Mouse (Mus musculus): Measurements from ENCODE around the gene Gfm2. TPM values are rescaled to one million over a fixed set of nuclear protein-coding genes. Genes with fewer than 3 reads are reported as not detected.
"Not testable (repeated sequence)": the region's sequence is repeated elsewhere in the genome, so short reads cannot be mapped to it uniquely, and the experiment has no call there.

The Gfm2 gene
- total and polyA plus RNA-seq, 2 experiments from 2014 or later: 23.5 to 24.0 TPM

DNA sequence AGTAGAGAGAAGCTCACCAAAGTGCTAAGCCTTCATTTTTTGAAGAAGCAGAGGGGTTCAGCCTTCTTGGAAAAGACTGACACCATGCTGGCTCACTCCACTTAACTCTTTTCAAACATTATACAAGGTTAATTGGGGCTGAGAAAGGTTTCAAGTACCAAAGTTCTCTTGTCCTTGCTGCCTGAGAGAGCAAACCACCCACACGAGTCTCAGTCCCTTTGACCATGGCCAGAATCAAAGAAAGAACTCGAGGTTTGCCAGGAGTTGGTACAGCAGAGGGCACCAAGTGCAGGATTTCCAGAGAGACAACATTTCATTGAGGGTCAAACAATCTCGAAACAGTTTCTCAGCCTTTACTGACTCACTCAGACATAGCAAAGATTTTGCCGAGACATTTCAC is 28.7 kb upstream of the Gfm2 start:
- Histone ChIP-seq H3K36me3 (replicated peaks; ENCODE audit: control insufficient read depth, insufficient read depth, low read length) (no peaks in the 10 kb centered on the region), H3K4me1 (ENCODE audit: control insufficient read depth, insufficient read depth) (no peaks in the 10 kb centered on the region), H3K4me2 (ENCODE audit: low read depth, low read length) (no peak overlapping the region), H3K9ac (replicated peaks; ENCODE audit: low read depth, low read length) (no peak overlapping the region), H3K9me3 (replicated peaks; ENCODE audit: control insufficient read depth, low read length) (no peaks in the 10 kb centered on the region), H3K4me3 (ENCODE audit: low read depth, low read length) (no peak overlapping the region), H3K27me3 (ENCODE audit: control insufficient read depth, insufficient read depth, low read length) (no peaks in the 10 kb centered on the region), H3K27ac (ENCODE audit: low read depth) (no peak overlapping the region)
- no peak for ATAC-seq (ENCODE audit: insufficient read depth, low read depth)
- 83% methylated on average over 4 of the region's 4 CpGs for WGBS
- DNase-seq (ENCODE audit: low spot score): no peak
- no peak for TF ChIP-seq EP300 (IDR thresholded peaks at IDR 0.05; ENCODE audit: low read depth)
- no peak for TF ChIP-seq CTCF (IDR thresholded peaks at IDR 0.05; ENCODE audit: low read depth)

DNA sequence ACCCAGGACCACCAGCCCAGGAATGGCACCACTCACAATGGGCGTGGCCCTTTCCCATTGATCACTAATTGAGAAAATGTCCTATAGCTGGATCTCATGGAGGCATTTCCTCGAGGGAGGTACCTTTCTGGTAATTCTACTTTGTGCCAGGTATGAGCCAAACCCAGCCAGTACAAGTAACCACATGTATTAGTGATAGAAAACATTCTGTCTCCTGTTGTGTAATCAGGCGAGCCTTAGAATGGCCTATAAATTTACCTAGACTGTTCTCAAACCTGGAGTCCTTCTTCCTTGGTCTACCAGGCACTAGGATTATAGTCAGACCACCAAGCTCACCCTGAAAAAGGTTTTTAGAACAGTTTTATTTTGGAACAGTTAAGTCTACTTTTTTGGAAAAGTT is 16.4 kb upstream of the Gfm2 start:
- 66% methylated on average over 3 of the region's 3 CpGs for WGBS

DNA sequence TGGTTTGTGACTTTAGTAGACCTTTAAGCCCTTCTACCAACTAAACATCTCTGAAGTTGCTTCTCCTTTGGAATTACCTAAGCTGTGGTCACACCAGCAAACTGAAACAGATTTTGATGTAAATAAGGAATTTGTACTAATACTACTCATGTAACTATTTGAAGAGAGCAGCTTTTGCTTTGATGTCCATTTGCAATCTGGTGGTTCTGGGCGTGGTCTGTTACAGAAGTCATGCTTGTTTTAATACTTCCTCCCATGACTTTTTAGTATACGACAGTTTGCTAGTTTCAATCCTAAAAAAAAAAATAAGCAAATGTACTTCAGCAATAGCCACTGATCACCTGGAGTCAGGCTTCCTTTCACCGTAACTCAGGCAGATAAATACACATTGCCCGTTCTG is 8.1 kb upstream of the Gfm2 start:
- H3K9me3 ChIP-seq (replicated peaks; ENCODE audit: control insufficient read depth, low read length); ATAC-seq (ENCODE audit: insufficient read depth, low read depth); H3K4me1 ChIP-seq (ENCODE audit: control insufficient read depth, insufficient read depth); H3K27ac ChIP-seq (ENCODE audit: low read depth); H3K4me3 ChIP-seq (ENCODE audit: low read depth, low read length); H3K9ac ChIP-seq (replicated peaks; ENCODE audit: low read depth, low read length); H3K4me2 ChIP-seq (ENCODE audit: low read depth, low read length); DNase-seq (ENCODE audit: low spot score); H3K27me3 ChIP-seq (ENCODE audit: control insufficient read depth, insufficient read depth, low read length): not testable (repeated sequence)
- H3K36me3 ChIP-seq (replicated peaks; ENCODE audit: control insufficient read depth, insufficient read depth, low read length): peaks cover 30% of the 10 kb centered on the region
- 81% methylated on average over 2 of the region's 4 CpGs for WGBS

More for the DNA sequence above, 16.4 kb upstream of the Gfm2 start:
- H3K36me3 ChIP-seq (replicated peaks; ENCODE audit: control insufficient read depth, insufficient read depth, low read length): no peaks in the 10 kb centered on the region
- no peak for DNase-seq (ENCODE audit: low spot score)
- no peak for ATAC-seq (ENCODE audit: insufficient read depth, low read depth)
- H3K9me3 ChIP-seq (replicated peaks; ENCODE audit: control insufficient read depth, low read length): no peaks in the 10 kb centered on the region
- no peak overlapping the region for H3K27ac ChIP-seq (ENCODE audit: low read depth)
- H3K9ac ChIP-seq (replicated peaks; ENCODE audit: low read depth, low read length): no peak overlapping the region
- TF ChIP-seq CTCF (IDR thresholded peaks at IDR 0.05; ENCODE audit: low read depth) (no peak), EP300 (IDR thresholded peaks at IDR 0.05; ENCODE audit: low read depth) (no peak)
- no peaks in the 10 kb centered on the region for H3K4me1 ChIP-seq (ENCODE audit: control insufficient read depth, insufficient read depth)
- H3K27me3 ChIP-seq (ENCODE audit: control insufficient read depth, insufficient read depth, low read length): no peaks in the 10 kb centered on the region
- no peak overlapping the region for H3K4me3 ChIP-seq (ENCODE audit: low read depth, low read length)
- no peak overlapping the region for H3K4me2 ChIP-seq (ENCODE audit: low read depth, low read length)

GRCm38 (mm10) chr13:97130413-97130812 is 7.3 kb upstream of the Gfm2 start:
- H3K9ac ChIP-seq (replicated peaks; ENCODE audit: low read depth, low read length); H3K4me2 ChIP-seq (ENCODE audit: low read depth, low read length); H3K9me3 ChIP-seq (replicated peaks; ENCODE audit: control insufficient read depth, low read length); H3K4me1 ChIP-seq (ENCODE audit: control insufficient read depth, insufficient read depth); DNase-seq (ENCODE audit: low spot score); H3K27ac ChIP-seq (ENCODE audit: low read depth); H3K27me3 ChIP-seq (ENCODE audit: control insufficient read depth, insufficient read depth, low read length); H3K4me3 ChIP-seq (ENCODE audit: low read depth, low read length): not testable (repeated sequence)
- WGBS: no CpG with 5 or more reads among the region's 2 CpGs
- ATAC-seq (ENCODE audit: insufficient read depth, low read depth): peak; percentile 77
- peaks cover 33% of the 10 kb centered on the region for H3K36me3 ChIP-seq (replicated peaks; ENCODE audit: control insufficient read depth, insufficient read depth, low read length)

GRCm38 (mm10) chr13:97138404-97138931 is 731 bp downstream of the Gfm2 start:
- Histone ChIP-seq H3K9ac (replicated peaks; ENCODE audit: low read depth, low read length) (peak overlapping the region; percentile 92), H3K4me3 (ENCODE audit: low read depth, low read length) (peak overlapping the region; percentile 91), H3K4me2 (ENCODE audit: low read depth, low read length) (peak overlapping the region; percentile 63), H3K36me3 (replicated peaks; ENCODE audit: control insufficient read depth, insufficient read depth, low read length) (peaks cover 24% of the 10 kb centered on the region), H3K27ac (ENCODE audit: low read depth) (peak overlapping the region; percentile 94)
- not testable (repeated sequence) for ATAC-seq (ENCODE audit: insufficient read depth, low read depth); H3K9me3 ChIP-seq (replicated peaks; ENCODE audit: control insufficient read depth, low read length); DNase-seq (ENCODE audit: low spot score); H3K4me1 ChIP-seq (ENCODE audit: control insufficient read depth, insufficient read depth); H3K27me3 ChIP-seq (ENCODE audit: control insufficient read depth, insufficient read depth, low read length)
- 30% methylated on average over 8 of the region's 8 CpGs for WGBS

DNA sequence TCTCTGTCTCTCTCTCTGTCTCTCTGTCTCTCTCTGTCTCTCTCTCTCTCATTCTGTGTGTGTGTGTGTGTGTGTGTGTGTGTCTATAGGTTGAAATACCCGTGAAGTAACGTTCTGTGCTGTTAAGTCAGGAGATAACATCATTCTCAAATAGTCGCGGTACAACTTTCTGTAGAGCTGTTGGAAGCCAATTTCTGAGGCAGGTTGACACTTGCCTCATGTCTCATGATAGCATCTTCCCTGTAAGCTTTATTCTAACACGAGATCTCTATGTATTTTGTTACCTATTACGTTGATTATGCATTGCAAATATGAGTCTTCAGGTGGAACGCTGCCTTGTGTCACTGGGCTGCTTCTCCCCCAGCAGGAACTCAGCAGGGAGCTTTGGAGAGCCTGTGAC is 4.6 kb downstream of the Gfm2 start:
- Histone ChIP-seq H3K4me2 (ENCODE audit: low read depth, low read length) (no peak overlapping the region), H3K4me3 (ENCODE audit: low read depth, low read length) (no peak overlapping the region), H3K9ac (replicated peaks; ENCODE audit: low read depth, low read length) (no peak overlapping the region), H3K27me3 (ENCODE audit: control insufficient read depth, insufficient read depth, low read length) (no peaks in the 10 kb centered on the region), H3K9me3 (replicated peaks; ENCODE audit: control insufficient read depth, low read length) (no peaks in the 10 kb centered on the region), H3K27ac (ENCODE audit: low read depth) (no peak overlapping the region), H3K4me1 (ENCODE audit: control insufficient read depth, insufficient read depth) (peaks cover 3% of the 10 kb centered on the region; the same call in 1 of the 2 replicates), H3K36me3 (replicated peaks; ENCODE audit: control insufficient read depth, insufficient read depth, low read length) (peaks cover 31% of the 10 kb centered on the region)
- TF ChIP-seq CTCF (IDR thresholded peaks at IDR 0.05; ENCODE audit: low read depth) (no peak), EP300 (IDR thresholded peaks at IDR 0.05; ENCODE audit: low read depth) (no peak)
- DNase-seq (ENCODE audit: low spot score) (no peak), ATAC-seq (ENCODE audit: insufficient read depth, low read depth) (no peak)
- WGBS: 81% methylated on average over 7 of the region's 7 CpGs
